Mouse (Mus musculus) spleen, adult 2 months (tissue): ENCODE data around the gene Eif4g2. TPM values are rescaled to one million over a fixed set of nuclear protein-coding genes. Genes with fewer than 3 reads are reported as not detected.

Experiments
- DNase-seq, 2 experiments: peaks; one replicate each; pipeline versions ENCODE4 v3.0.0 to v3.0.0-alpha.2; 2012 to 2021; ENCODE audit warnings: low spot score in 2 of 2, low read depth in 1 of 2
- H3K27ac ChIP-seq: fragments of 200-500 bp; 2 replicates; pipeline ENCODE4 v1.5.1; 2012; ENCODE audit warnings: low read length, inconsistent platforms; ENCODE audit not compliant: insufficient read depth
- H3K27me3 ChIP-seq: fragments of 200-500 bp; 2 replicates; pipeline ENCODE4 v1.6.1; 2012; ENCODE audit warnings: mild to moderate bottlenecking, moderate library complexity, low read length, inconsistent platforms; ENCODE audit not compliant: control insufficient read depth, insufficient read depth
- H3K36me3 ChIP-seq: fragments of 200-500 bp; 2 replicates; pipeline ENCODE4 v1.6.1; 2012; ENCODE audit warnings: mild to moderate bottlenecking, low read length, inconsistent platforms; ENCODE audit not compliant: control insufficient read depth, insufficient read depth
- H3K4me1 ChIP-seq: fragments of 200-500 bp; 2 replicates; pipeline ENCODE4 v1.6.1; 2011; ENCODE audit warnings: inconsistent platforms; ENCODE audit not compliant: control insufficient read depth, insufficient read depth, insufficient read length
- H3K4me3 ChIP-seq: fragments of 200-500 bp; 2 replicates; pipeline ENCODE4 v1.5.1; 2011; ENCODE audit warnings: mild to moderate bottlenecking, inconsistent platforms; ENCODE audit not compliant: insufficient read depth, insufficient read length; ENCODE audit errors: extremely low read depth
- CTCF ChIP-seq: fragments of 200-500 bp; IDR thresholded peaks from 2 replicates; pipeline ENCODE4 v1.5.1; 2011; ENCODE audit warnings: mild to moderate bottlenecking, inconsistent platforms; ENCODE audit not compliant: insufficient read depth, insufficient read length, insufficient replicate concordance; ENCODE audit errors: extremely low read depth
- POLR2A ChIP-seq: fragments of 200-500 bp; IDR thresholded peaks from 2 replicates; pipeline ENCODE4 v1.6.1; 2011; ENCODE audit warnings: low read depth, low read length, inconsistent platforms
- WGBS: fragments of 180-500 bp; shearing (Covaris S2); methylation state at CpG from one replicate; pipeline ENCODE4 v1.1.7; 2018; 5-methylcytosine and 5-hydroxymethylcytosine counted together
- polyA plus RNA-seq: library from polyadenylated mRNA; depleted of rRNA; stranded (reverse); fragments of >200 nt; gene quantifications from 2 replicates; pipeline ENCODE4 v1.2.3, GENCODE M21; 2012

Eif4g2 gene
- polyA plus RNA-seq, 1 experiment: 58.6 TPM

DNA sequence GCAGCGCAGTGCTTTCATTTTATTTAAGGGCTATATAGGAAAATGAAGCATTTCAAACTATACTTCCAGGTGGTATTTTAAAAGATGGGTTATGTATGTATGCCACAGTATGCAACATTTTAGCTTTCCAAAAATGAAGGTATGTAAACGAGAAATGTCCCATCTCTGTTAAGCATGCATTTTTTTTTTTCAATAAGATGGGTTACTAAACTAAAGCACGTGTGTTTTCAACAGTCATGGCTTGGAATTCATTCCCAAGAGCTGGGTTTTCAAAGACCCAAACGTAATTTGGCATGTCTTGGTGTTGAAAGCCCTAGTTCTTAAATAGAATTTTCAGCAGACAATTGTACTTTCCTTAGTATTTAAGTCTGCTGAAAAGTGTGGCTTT lies 897 bp upstream of the Eif4g2 start:
- H3K27me3 ChIP-seq: no peaks in the 10 kb centered on the region
- no peak for TF ChIP-seq POLR2A
- no peak for TF ChIP-seq CTCF
- no peak for DNase-seq
- peak overlapping the region; percentile 79; the same call in 1 of the 2 replicates for H3K4me3 ChIP-seq
- WGBS: 8% methylated on average over 4 of the region's 4 CpGs
- peak overlapping the region; percentile 93 for H3K27ac ChIP-seq
- H3K4me1 ChIP-seq: peaks cover 2% of the 10 kb centered on the region; the same call in 1 of the 2 replicates
- peaks cover 24% of the 10 kb centered on the region for H3K36me3 ChIP-seq

- Histone ChIP-seq H3K4me3 (peak overlapping the region; percentile 100), H3K27ac (peak overlapping the region; percentile 100), H3K27me3 (no peaks in the 10 kb centered on the region), H3K36me3 (peaks cover 37% of the 10 kb centered on the region), H3K4me1 (peaks cover 2% of the 10 kb centered on the region; the same call in 1 of the 2 replicates)
- WGBS: under 1% methylated on average over 81 of the region's 83 CpGs
- TF ChIP-seq POLR2A (peak; percentile 48), CTCF (no peak)
- DNase-seq: peak; percentile 59 to 80
Observed at GRCm38 (mm10) chr7:111082043-111082821, 598 bp downstream of the Eif4g2 start.

DNA sequence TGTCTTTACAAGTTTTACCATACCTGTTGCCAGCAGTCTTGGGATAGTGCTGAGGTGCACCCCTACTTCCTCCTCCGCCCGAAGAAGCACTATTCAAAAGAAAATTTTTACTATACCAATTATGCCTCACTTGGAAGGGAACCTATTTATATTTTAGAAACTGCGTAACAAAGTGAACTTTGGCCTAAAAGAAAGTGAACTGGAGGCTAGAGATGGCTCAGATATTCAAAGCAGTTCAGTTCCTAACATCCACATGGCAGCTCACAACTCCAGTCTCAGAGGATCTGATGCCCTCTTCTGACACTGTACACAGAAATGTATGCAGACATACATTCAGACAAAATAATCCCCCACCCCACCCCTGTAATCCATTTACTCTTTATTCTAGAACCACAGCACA lies 2.0 kb downstream of the Eif4g2 start:
- no peak overlapping the region for H3K4me3 ChIP-seq
- no peaks in the 10 kb centered on the region for H3K27me3 ChIP-seq
- 51% methylated on average over 3 of the region's 3 CpGs for WGBS
- TF ChIP-seq POLR2A (no peak), CTCF (no peak)
- peaks cover 48% of the 10 kb centered on the region for H3K36me3 ChIP-seq
- no peak for DNase-seq
- H3K27ac ChIP-seq: no peak overlapping the region; the same call in 1 of the 2 replicates
- H3K4me1 ChIP-seq: peaks cover 2% of the 10 kb centered on the region; the same call in 1 of the 2 replicates

- H3K36me3 ChIP-seq: peaks cover 53% of the 10 kb centered on the region
- H3K4me1 ChIP-seq: peaks cover 2% of the 10 kb centered on the region; the same call in 1 of the 2 replicates
- H3K4me3 ChIP-seq: no peak overlapping the region
- no peaks in the 10 kb centered on the region for H3K27me3 ChIP-seq
- no peak overlapping the region for H3K27ac ChIP-seq
- no peak for TF ChIP-seq CTCF
- no peak for TF ChIP-seq POLR2A
- WGBS: 88% methylated on average over 8 of the region's 8 CpGs
- DNase-seq: no peak
Observed at GRCm38 (mm10) chr7:111080026-111080425, 2.8 kb downstream of the Eif4g2 start.

GRCm38 (mm10) chr7:111078271-111078670 lies 4.6 kb downstream of the Eif4g2 start:
- TF ChIP-seq POLR2A (no peak), CTCF (no peak)
- no peaks in the 10 kb centered on the region for H3K4me1 ChIP-seq
- no peak overlapping the region for H3K4me3 ChIP-seq
- H3K27me3 ChIP-seq: no peaks in the 10 kb centered on the region
- no peak for DNase-seq
- H3K36me3 ChIP-seq: peaks cover 66% of the 10 kb centered on the region
- 96% methylated on average over 4 of the region's 4 CpGs for WGBS
- no peak overlapping the region for H3K27ac ChIP-seq

- Histone ChIP-seq H3K4me3 (no peak overlapping the region), H3K4me1 (no peaks in the 10 kb centered on the region), H3K36me3 (peaks cover 73% of the 10 kb centered on the region), H3K27ac (no peak overlapping the region), H3K27me3 (no peaks in the 10 kb centered on the region)
- TF ChIP-seq POLR2A (no peak), CTCF (no peak)
- no peak for DNase-seq
- 94% methylated on average over 4 of the region's 4 CpGs for WGBS
Observed at GRCm38 (mm10) chr7:111075288-111075687, 7.5 kb downstream of the Eif4g2 start.

- no peak for DNase-seq
- no peak for TF ChIP-seq CTCF
- no peak for TF ChIP-seq POLR2A
- Histone ChIP-seq H3K4me1 (no peaks in the 10 kb centered on the region), H3K27ac (no peak overlapping the region), H3K27me3 (no peaks in the 10 kb centered on the region), H3K36me3 (peaks cover 70% of the 10 kb centered on the region), H3K4me3 (no peak overlapping the region)
- WGBS: 89% methylated on average over 4 of the region's 4 CpGs
Observed at GRCm38 (mm10) chr7:111072410-111072809, 10.4 kb downstream of the Eif4g2 start.
